Mouse (Mus musculus) midbrain, postnatal 0 days (tissue): ENCODE measurements at regions not wholly inside any gene's neighbourhood (a gene's known extent, or its start where the extent isn't known, plus 50 kb on each side); places are given as distances from the start of the nearest gene placed in this dataset.

Experiments
- ATAC-seq: fragments of 200-750 bp; cut with Nextera tagmentation; 2 replicates; pipeline ENCODE4 v1.8.0; 2017; ENCODE audit warnings: moderate number of reproducible peaks, mild to moderate bottlenecking, moderate TSS enrichment, moderate library complexity; ENCODE audit not compliant: low FRiP score
- DNase-seq: peaks from one replicate; pipeline ENCODE4 v3.0.0-alpha.2; 2015; ENCODE audit warnings: low spot score
- H3K27ac ChIP-seq: fragments of 300-500 bp; sonication (generic); 2 replicates; pipeline ENCODE4 v1.5.1; 2014; ENCODE audit warnings: low read depth, mild to moderate bottlenecking, low read length, mixed read lengths
- H3K27me3 ChIP-seq: fragments of 300-500 bp; sonication (generic); 2 replicates; pipeline ENCODE4 v1.6.1; 2014; ENCODE audit warnings: low read length, control low read depth, mixed read lengths; ENCODE audit not compliant: insufficient read depth
- H3K36me3 ChIP-seq: fragments of 300-500 bp; sonication (generic); 2 replicates; pipeline ENCODE4 v1.6.1; 2014; ENCODE audit warnings: low read length, control low read depth, mixed read lengths; ENCODE audit not compliant: insufficient read depth
- H3K4me1 ChIP-seq: fragments of 300-500 bp; sonication (generic); 2 replicates; pipeline ENCODE4 v1.6.1; 2014; ENCODE audit warnings: mild to moderate bottlenecking, control low read depth, antibody characterized with exemption, low read length, mixed read lengths; ENCODE audit not compliant: insufficient read depth
- H3K4me2 ChIP-seq: fragments of 300-500 bp; sonication (generic); 2 replicates; pipeline ENCODE4 v1.6.1; 2014; ENCODE audit warnings: low read depth, mild to moderate bottlenecking, low read length, mixed read lengths; ENCODE audit not compliant: poor library complexity, severe bottlenecking
- H3K4me3 ChIP-seq: fragments of 300-500 bp; sonication (generic); 2 replicates; pipeline ENCODE4 v1.5.1; 2014; ENCODE audit warnings: low read depth, mild to moderate bottlenecking, low read length, moderate library complexity
- H3K9ac ChIP-seq: fragments of 300-500 bp; sonication (generic); replicated peaks from 2 replicates; pipeline ENCODE4 v1.6.1; 2014; ENCODE audit warnings: mild to moderate bottlenecking, low read length, moderate library complexity, mixed read lengths; ENCODE audit not compliant: poor library complexity, severe bottlenecking
- H3K9me3 ChIP-seq: fragments of 300-500 bp; sonication (generic); 2 replicates; pipeline ENCODE4 v1.6.1; 2016; ENCODE audit warnings: low read length, control low read depth
- CTCF ChIP-seq: IDR thresholded peaks from 2 replicates; pipeline ENCODE4 v1.5.1; 2016; ENCODE audit warnings: antibody characterized with exemption, mild to moderate bottlenecking
- WGBS: fragments of 180-500 bp; shearing (Covaris S2); extraction: QIAGEN DNeasy Blood & Tissue Kit; methylation state at CpG from one replicate; pipeline ENCODE4 v1.1.7; 2014; 5-methylcytosine and 5-hydroxymethylcytosine counted together

DNA sequence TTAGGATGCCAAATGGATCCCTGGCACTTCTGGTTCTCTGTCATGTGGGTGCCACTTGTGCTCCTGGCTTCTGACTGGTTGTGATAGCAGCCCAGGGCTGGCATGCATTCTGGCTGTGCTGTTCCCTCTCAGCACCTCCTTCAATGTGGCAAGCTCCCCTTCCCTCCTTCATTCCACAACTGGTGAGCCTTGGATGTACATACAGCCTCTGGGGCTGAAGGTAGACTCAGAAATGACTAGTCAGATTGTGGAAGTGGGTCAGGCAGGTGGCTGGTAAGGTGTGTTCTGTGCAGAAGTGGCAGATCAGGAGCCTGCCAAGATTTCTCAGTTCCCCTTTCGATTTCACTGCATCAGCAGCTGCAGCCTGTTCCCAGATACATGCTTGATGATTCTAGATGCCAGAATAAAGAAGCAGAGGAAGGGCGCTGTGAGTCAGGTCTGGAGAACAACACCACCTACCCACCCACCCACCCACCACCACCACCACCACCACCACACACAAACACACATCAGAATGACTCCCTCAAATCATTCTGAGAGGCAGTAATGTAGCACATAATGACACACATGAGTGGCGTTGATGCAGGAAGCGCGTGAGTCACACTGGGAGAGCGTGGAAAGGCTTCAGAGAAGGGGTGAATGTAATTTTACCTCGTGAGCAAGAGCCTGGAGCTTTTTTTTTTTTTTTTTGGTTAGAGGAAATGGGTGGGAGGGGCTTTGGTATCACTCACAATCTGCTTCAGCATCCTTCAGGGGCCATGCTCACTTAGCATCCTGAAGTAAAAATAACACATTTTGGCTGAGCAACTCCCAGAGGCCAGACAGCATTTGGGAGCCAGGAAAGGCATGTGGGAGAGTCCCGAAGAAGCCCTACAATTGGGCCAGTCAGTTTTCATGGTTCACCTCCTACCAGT is 104.6 kb upstream of the Eci2 start:
- 87% methylated on average over 8 of the region's 8 CpGs for WGBS
- Histone ChIP-seq H3K4me3 (no peak overlapping the region), H3K36me3 (no peaks in the 10 kb centered on the region), H3K4me1 (no peaks in the 10 kb centered on the region), H3K4me2 (no peak overlapping the region), H3K27ac (no peak overlapping the region), H3K9me3 (no peaks in the 10 kb centered on the region), H3K27me3 (no peaks in the 10 kb centered on the region), H3K9ac (no peak overlapping the region)
- TF ChIP-seq CTCF: no peak
- peak; percentile 20 for DNase-seq
- ATAC-seq: no peak

DNA sequence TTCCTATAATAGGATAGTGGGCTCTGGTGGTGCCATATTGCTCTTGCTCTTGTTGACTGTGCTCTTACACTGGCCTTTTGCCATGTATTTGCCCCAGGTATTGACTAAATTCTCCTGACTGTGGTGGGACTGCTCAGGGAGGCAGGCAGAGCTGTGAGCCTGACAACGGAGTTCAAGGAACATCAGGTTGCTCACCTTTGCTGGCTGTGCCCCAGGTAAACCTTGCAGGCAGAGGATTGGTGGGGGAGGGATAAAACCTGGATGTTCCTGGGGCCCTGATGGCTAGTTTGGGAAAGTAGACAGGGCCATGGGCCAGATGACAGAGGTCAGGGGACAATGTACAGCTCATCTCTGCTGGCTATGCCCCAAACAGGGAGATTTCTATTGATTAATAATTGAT is 124.7 kb upstream of the Eci2 start:
- ATAC-seq (no peak), DNase-seq (no peak)
- no peaks in the 10 kb centered on the region for H3K9me3 ChIP-seq
- no peak overlapping the region for H3K4me2 ChIP-seq
- H3K36me3 ChIP-seq: no peaks in the 10 kb centered on the region
- 68% methylated on average over 1 of the region's 1 CpGs for whole genome bisulfite sequencing
- H3K27ac ChIP-seq: no peak overlapping the region
- TF ChIP-seq CTCF: no peak
- no peak overlapping the region for H3K9ac ChIP-seq
- H3K4me3 ChIP-seq: no peak overlapping the region
- no peaks in the 10 kb centered on the region for H3K27me3 ChIP-seq
- H3K4me1 ChIP-seq: no peaks in the 10 kb centered on the region

DNA sequence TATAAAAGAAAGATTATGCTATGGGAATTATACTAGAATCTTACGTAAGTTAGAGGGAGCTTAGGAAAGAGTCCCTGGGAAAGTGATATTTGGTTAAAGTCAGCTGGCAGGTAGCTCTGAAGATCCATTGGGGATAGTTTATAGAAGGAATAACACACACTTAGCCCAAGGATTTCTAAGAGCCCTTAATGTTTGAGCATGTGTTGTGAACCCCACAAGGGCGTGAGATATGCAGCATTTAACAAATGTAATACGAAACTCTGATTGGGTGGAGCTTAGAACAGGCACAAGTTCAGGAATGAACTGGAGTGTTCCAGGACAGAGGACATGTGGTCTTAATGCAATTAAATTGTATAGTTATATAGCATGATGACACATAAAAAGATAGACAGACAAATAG is 132.6 kb upstream of the Eci2 start:
- Histone ChIP-seq H3K27me3 (no peaks in the 10 kb centered on the region), H3K36me3 (no peaks in the 10 kb centered on the region), H3K4me3 (no peak overlapping the region), H3K9me3 (no peaks in the 10 kb centered on the region), H3K4me1 (no peaks in the 10 kb centered on the region), H3K4me2 (no peak overlapping the region), H3K27ac (no peak overlapping the region), H3K9ac (no peak overlapping the region)
- WGBS: 88% methylated on average over 3 of the region's 3 CpGs
- no peak for DNase-seq
- no peak for TF ChIP-seq CTCF
- no peak for ATAC-seq

- H3K4me3 ChIP-seq: no peak overlapping the region
- H3K9ac ChIP-seq: no peak overlapping the region
- no peaks in the 10 kb centered on the region for H3K27me3 ChIP-seq
- TF ChIP-seq CTCF: no peak
- no peak for DNase-seq
- no peaks in the 10 kb centered on the region for H3K4me1 ChIP-seq
- H3K27ac ChIP-seq: no peak overlapping the region
- no peak for ATAC-seq
- H3K9me3 ChIP-seq: no peaks in the 10 kb centered on the region
- H3K4me2 ChIP-seq: no peak overlapping the region
- H3K36me3 ChIP-seq: no peaks in the 10 kb centered on the region
- WGBS: 10% methylated on average over 2 of the region's 2 CpGs
Observed at GRCm38 (mm10) chr13:35160767-35161166, 133.9 kb upstream of the Eci2 start.

GRCm38 (mm10) chr13:35166080-35166479 is 139.2 kb upstream of the Eci2 start:
- no peak overlapping the region for H3K27ac ChIP-seq
- no peaks in the 10 kb centered on the region for H3K4me1 ChIP-seq
- no peak for TF ChIP-seq CTCF
- H3K9ac ChIP-seq: no peak overlapping the region
- no peak overlapping the region for H3K4me2 ChIP-seq
- H3K9me3 ChIP-seq: no peaks in the 10 kb centered on the region
- H3K4me3 ChIP-seq: no peak overlapping the region
- no peaks in the 10 kb centered on the region for H3K36me3 ChIP-seq
- peak; percentile 32 for DNase-seq
- 45% methylated on average over 5 of the region's 5 CpGs for WGBS
- ATAC-seq: no peak
- H3K27me3 ChIP-seq: no peaks in the 10 kb centered on the region

GRCm38 (mm10) chr13:35166831-35167541 is 140.1 kb upstream of the Eci2 start:
- no peak for DNase-seq
- 78% methylated on average over 8 of the region's 8 CpGs for WGBS
- no peak for ATAC-seq
- Histone ChIP-seq H3K9ac (no peak overlapping the region), H3K9me3 (no peaks in the 10 kb centered on the region), H3K27me3 (no peaks in the 10 kb centered on the region), H3K27ac (no peak overlapping the region), H3K4me2 (no peak overlapping the region), H3K36me3 (no peaks in the 10 kb centered on the region), H3K4me3 (no peak overlapping the region), H3K4me1 (no peaks in the 10 kb centered on the region)
- TF ChIP-seq CTCF: no peak
